ENCODE assay signal across 9 mouse cellular contexts in genomic region chr11:54801791-54802558, GRCm38 (mm10). TPM values are rescaled to one million over a fixed set of nuclear protein-coding genes. Genes with fewer than 3 reads are reported as not detected.
A peak's percentile ranks its signal among the peaks of the same experiment; 100 is the strongest.
DNase-seq lines count a peak whose midpoint lies in the region; ATAC-seq lines count a peak whose summit lies in the region.
"Had no signal": no experiment of that assay in that cellular context is flagged by ENCODE, and none has a peak within 500 bp of the region (broad histone marks: within the 10 kb centered on the region; RNA-seq: fewer than 3 reads in every experiment).

No protein-coding gene starts in this region.

- H3K9ac ChIP-seq in hindbrain, embryonic 12.5 days = no peak overlapping the region
- H3K9ac ChIP-seq: limb, embryonic 15.5 days had no signal

- no peaks in the 10 kb centered on the region for H3K36me3 ChIP-seq in hindbrain, embryonic 12.5 days
- no peaks in the 10 kb centered on the region for H3K36me3 ChIP-seq in hindbrain, embryonic 10.5 days
- H3K36me3 ChIP-seq in midbrain, embryonic 10.5 days = no peaks in the 10 kb centered on the region
- H3K36me3 ChIP-seq: limb, embryonic 15.5 days had no signal

- no peaks in the 10 kb centered on the region for H3K9me3 ChIP-seq in hindbrain, embryonic 12.5 days (replicated peaks)
- no peaks in the 10 kb centered on the region for H3K9me3 ChIP-seq in hindbrain, embryonic 10.5 days
- no peaks in the 10 kb centered on the region for H3K9me3 ChIP-seq in midbrain, embryonic 10.5 days (replicated peaks)
- H3K9me3 ChIP-seq: limb, embryonic 15.5 days had no signal

- H3K4me1 ChIP-seq in hindbrain, embryonic 12.5 days = no peaks in the 10 kb centered on the region
- H3K4me1 ChIP-seq in hindbrain, embryonic 10.5 days (replicated peaks) = 0 out of 2 replicates have a peak, but pooled peaks cover under 1% of the 10 kb centered on the region
- no peaks in the 10 kb centered on the region for H3K4me1 ChIP-seq in midbrain, embryonic 10.5 days
- H3K4me1 ChIP-seq: limb, embryonic 15.5 days had no signal

- no peak overlapping the region for H3K27ac ChIP-seq in hindbrain, embryonic 12.5 days
- no peak overlapping the region for H3K27ac ChIP-seq in hindbrain, embryonic 10.5 days
- H3K27ac ChIP-seq in midbrain, embryonic 10.5 days (replicated peaks) = no peak overlapping the region
- H3K27ac ChIP-seq: limb, embryonic 15.5 days had no signal

- WGBS in hindbrain, embryonic 12.5 days = 82% methylated on average over 6 of the region's 6 CpGs
- WGBS in hindbrain, embryonic 10.5 days = 80% methylated on average over 6 of the region's 6 CpGs
- WGBS in midbrain, embryonic 10.5 days = 90% methylated on average over 6 of the region's 6 CpGs

- no peak overlapping the region for H3K4me2 ChIP-seq in hindbrain, embryonic 12.5 days (replicated peaks)
- H3K4me2 ChIP-seq: limb, embryonic 15.5 days had no signal

- H3K27me3 ChIP-seq in hindbrain, embryonic 12.5 days = no peaks in the 10 kb centered on the region
- no peaks in the 10 kb centered on the region for H3K27me3 ChIP-seq in hindbrain, embryonic 10.5 days (ENCODE audit: insufficient read depth, poor library complexity, severe bottlenecking)
- H3K27me3 ChIP-seq in midbrain, embryonic 10.5 days (ENCODE audit: low read depth, poor library complexity, severe bottlenecking) = no peaks in the 10 kb centered on the region
- H3K27me3 ChIP-seq: limb, embryonic 15.5 days had no signal

- H3K4me3 ChIP-seq in hindbrain, embryonic 12.5 days = no peak overlapping the region
- H3K4me3 ChIP-seq in hindbrain, embryonic 10.5 days = no peak overlapping the region
- no peak overlapping the region for H3K4me3 ChIP-seq in midbrain, embryonic 10.5 days
- H3K4me3 ChIP-seq: limb, embryonic 15.5 days had no signal

- peak; percentile 93 for DNase-seq in MEL-GATA-1-ER (ENCODE audit: extremely low read depth, low read depth)
- DNase-seq in brain, adult 2 months (ENCODE audit: low read depth, low spot score) = peak; percentile 62
- peak; percentile 64 for DNase-seq in kidney, adult 9 months
- no peak for DNase-seq in hindbrain, embryonic 10.5 days (ENCODE audit: low spot score)
- DNase-seq in retina, postnatal 1 day = no peak
- DNase-seq in midbrain, embryonic 10.5 days (ENCODE audit: low spot score) = no peak

- ATAC-seq in megakaryocyte-erythroid progenitor cell, adult 5-6 weeks (replicated peaks; ENCODE audit: low FRiP score, low TSS enrichment, poor library complexity, severe bottlenecking) = peak; percentile 84
- no peak for ATAC-seq in hindbrain, embryonic 12.5 days (ENCODE audit: low FRiP score)

RNA-seq across cellular contexts. Expression of gene Cdc42se2, which starts 14.5 kb away (rescaled TPM):
- 27.9 and 28.2 TPM in 2 replicates for total RNA-seq in megakaryocyte-erythroid progenitor cell, adult 5-6 weeks (2014; fragmentation: Nextera tagmentation)
- total RNA-seq in megakaryocyte-erythroid progenitor cell, adult 5-6 weeks (2017) = 33.2 and 50.7 TPM in 2 replicates
- polyA plus RNA-seq in hindbrain, embryonic 12.5 days (2016; fragmentation: Nextera tagmentation; extraction: Ambion mirVana) = 198 and 205 TPM in 2 replicates
- 212 and 247 TPM in 2 replicates for polyA plus RNA-seq in hindbrain, embryonic 10.5 days (2016; fragmentation: Nextera tagmentation; extraction: Ambion mirVana)
- 229 and 253 TPM in 2 replicates for polyA plus RNA-seq in midbrain, embryonic 10.5 days (2016; fragmentation: Nextera tagmentation; extraction: Ambion mirVana)

RNA-seq across cellular contexts. Expression of gene Lyrm7, which starts 58.7 kb away (rescaled TPM):
- total RNA-seq in megakaryocyte-erythroid progenitor cell, adult 5-6 weeks (2014; fragmentation: Nextera tagmentation) = 6.1 and 11.0 TPM in 2 replicates
- total RNA-seq in megakaryocyte-erythroid progenitor cell, adult 5-6 weeks (2017) = 1.9 and 11.9 TPM in 2 replicates
- 5.5 and 10.8 TPM in 2 replicates for polyA plus RNA-seq in hindbrain, embryonic 12.5 days (2016; fragmentation: Nextera tagmentation; extraction: Ambion mirVana)
- 3.0 and 5.2 TPM in 2 replicates for polyA plus RNA-seq in hindbrain, embryonic 10.5 days (2016; fragmentation: Nextera tagmentation; extraction: Ambion mirVana)
- 4.7 and 6.5 TPM in 2 replicates for polyA plus RNA-seq in midbrain, embryonic 10.5 days (2016; fragmentation: Nextera tagmentation; extraction: Ambion mirVana)

Comparison
In these comparisons a context has a peak if more than half of its experiments do, and no peak if none do; other contexts are left out.
1. DNase-seq: peak in MEL-GATA-1-ER (single experiment), brain, adult 2 months (single experiment) and kidney, adult 9 months (single experiment); none in hindbrain, embryonic 10.5 days (single experiment), retina, postnatal 1 day (single experiment) and midbrain, embryonic 10.5 days (single experiment).